Mouse (Mus musculus): Measurements from ENCODE around the gene Asb17. TPM values are rescaled to one million over a fixed set of nuclear protein-coding genes. Genes with fewer than 3 reads are reported as not detected.

Gene Asb17
- total and polyA plus RNA-seq, 2 experiments from 2014 or later: not detected

- Histone ChIP-seq H3K27ac (no peak overlapping the region), H3K9ac (replicated peaks; ENCODE audit: low read length) (no peak overlapping the region), H3K36me3 (ENCODE audit: insufficient read depth, low read length) (no peaks in the 10 kb centered on the region), H3K4me3 (ENCODE audit: low read length) (no peak overlapping the region), H3K4me1 (ENCODE audit: insufficient read depth, low read length) (no peaks in the 10 kb centered on the region), H3K9me3 (ENCODE audit: low read length) (no peaks in the 10 kb centered on the region), H3K27me3 (ENCODE audit: insufficient read depth, low read length) (no peaks in the 10 kb centered on the region), H3K4me2 (ENCODE audit: low read depth, low read length) (no peak overlapping the region)
- ATAC-seq (no peak), DNase-seq (ENCODE audit: low spot score) (no peak)
- no peak for TF ChIP-seq CTCF (IDR thresholded peaks at IDR 0.05; ENCODE audit: low read depth)
- 73% methylated on average over 4 of the region's 4 CpGs for WGBS
Measured at GRCm38 (mm10) chr3:153837593-153837992, 6.4 kb upstream of the Asb17 start.

GRCm38 (mm10) chr3:153844757-153845156 lies 748 bp downstream of the Asb17 start:
- H3K4me1 ChIP-seq (ENCODE audit: insufficient read depth, low read length): no peaks in the 10 kb centered on the region
- no peaks in the 10 kb centered on the region for H3K27me3 ChIP-seq (ENCODE audit: insufficient read depth, low read length)
- H3K27ac ChIP-seq: no peak overlapping the region
- H3K9ac ChIP-seq (replicated peaks; ENCODE audit: low read length): no peak overlapping the region
- no peak overlapping the region for H3K4me2 ChIP-seq (ENCODE audit: low read depth, low read length)
- ATAC-seq (no peak), DNase-seq (ENCODE audit: low spot score) (no peak)
- H3K9me3 ChIP-seq (ENCODE audit: low read length): no peaks in the 10 kb centered on the region
- H3K4me3 ChIP-seq (ENCODE audit: low read length): no peak overlapping the region
- no peak for TF ChIP-seq CTCF (IDR thresholded peaks at IDR 0.05; ENCODE audit: low read depth)
- H3K36me3 ChIP-seq (ENCODE audit: insufficient read depth, low read length): no peaks in the 10 kb centered on the region
- WGBS: 97% methylated on average over 9 of the region's 9 CpGs

GRCm38 (mm10) chr3:153845500-153845899 lies 1.5 kb downstream of the Asb17 start:
- no peak overlapping the region for H3K9ac ChIP-seq (replicated peaks; ENCODE audit: low read length)
- no peak for DNase-seq (ENCODE audit: low spot score)
- H3K27ac ChIP-seq: no peak overlapping the region
- no peak for ATAC-seq
- TF ChIP-seq CTCF (IDR thresholded peaks at IDR 0.05; ENCODE audit: low read depth): no peak
- no peaks in the 10 kb centered on the region for H3K27me3 ChIP-seq (ENCODE audit: insufficient read depth, low read length)
- H3K4me3 ChIP-seq (ENCODE audit: low read length): no peak overlapping the region
- no peaks in the 10 kb centered on the region for H3K9me3 ChIP-seq (ENCODE audit: low read length)
- no peaks in the 10 kb centered on the region for H3K4me1 ChIP-seq (ENCODE audit: insufficient read depth, low read length)
- no peak overlapping the region for H3K4me2 ChIP-seq (ENCODE audit: low read depth, low read length)
- H3K36me3 ChIP-seq (ENCODE audit: insufficient read depth, low read length): no peaks in the 10 kb centered on the region
- 91% methylated on average over 2 of the region's 2 CpGs for WGBS

GRCm38 (mm10) chr3:153846109-153846508 lies 2.1 kb downstream of the Asb17 start:
- H3K27ac ChIP-seq: no peak overlapping the region
- H3K4me1 ChIP-seq (ENCODE audit: insufficient read depth, low read length): no peaks in the 10 kb centered on the region
- H3K4me3 ChIP-seq (ENCODE audit: low read length): no peak overlapping the region
- DNase-seq (ENCODE audit: low spot score) (no peak), ATAC-seq (no peak)
- no peak overlapping the region for H3K4me2 ChIP-seq (ENCODE audit: low read depth, low read length)
- H3K27me3 ChIP-seq (ENCODE audit: insufficient read depth, low read length): no peaks in the 10 kb centered on the region
- H3K9ac ChIP-seq (replicated peaks; ENCODE audit: low read length): no peak overlapping the region
- no peaks in the 10 kb centered on the region for H3K9me3 ChIP-seq (ENCODE audit: low read length)
- TF ChIP-seq CTCF (IDR thresholded peaks at IDR 0.05; ENCODE audit: low read depth): no peak
- H3K36me3 ChIP-seq (ENCODE audit: insufficient read depth, low read length): no peaks in the 10 kb centered on the region
- 90% methylated on average over 4 of the region's 4 CpGs for WGBS

- no peak overlapping the region for H3K9ac ChIP-seq (replicated peaks; ENCODE audit: low read length)
- no peak overlapping the region for H3K4me3 ChIP-seq (ENCODE audit: low read length)
- 82% methylated on average over 7 of the region's 7 CpGs for WGBS
- H3K4me2 ChIP-seq (ENCODE audit: low read depth, low read length): no peak overlapping the region
- no peaks in the 10 kb centered on the region for H3K36me3 ChIP-seq (ENCODE audit: insufficient read depth, low read length)
- H3K27ac ChIP-seq: no peak overlapping the region
- H3K9me3 ChIP-seq (ENCODE audit: low read length): no peaks in the 10 kb centered on the region
- DNase-seq (ENCODE audit: low spot score): no peak
- ATAC-seq: no peak
- no peaks in the 10 kb centered on the region for H3K4me1 ChIP-seq (ENCODE audit: insufficient read depth, low read length)
- no peak for TF ChIP-seq CTCF (IDR thresholded peaks at IDR 0.05; ENCODE audit: low read depth)
- H3K27me3 ChIP-seq (ENCODE audit: insufficient read depth, low read length): no peaks in the 10 kb centered on the region
Measured at GRCm38 (mm10) chr3:153847207-153847733, 3.3 kb downstream of the Asb17 start.

- Histone ChIP-seq H3K36me3 (ENCODE audit: insufficient read depth, low read length) (no peaks in the 10 kb centered on the region), H3K27me3 (ENCODE audit: insufficient read depth, low read length) (no peaks in the 10 kb centered on the region), H3K4me3 (ENCODE audit: low read length) (no peak overlapping the region), H3K4me2 (ENCODE audit: low read depth, low read length) (no peak overlapping the region), H3K9me3 (ENCODE audit: low read length) (no peaks in the 10 kb centered on the region), H3K4me1 (ENCODE audit: insufficient read depth, low read length) (no peaks in the 10 kb centered on the region), H3K9ac (replicated peaks; ENCODE audit: low read length) (no peak overlapping the region), H3K27ac (no peak overlapping the region)
- DNase-seq (ENCODE audit: low spot score) (no peak), ATAC-seq (no peak)
- 7% methylated on average over 5 of the region's 5 CpGs for WGBS
- TF ChIP-seq CTCF (IDR thresholded peaks at IDR 0.05; ENCODE audit: low read depth): no peak
Measured at GRCm38 (mm10) chr3:153849368-153850015, 5.5 kb downstream of the Asb17 start.

GRCm38 (mm10) chr3:153850759-153851158 lies 6.8 kb downstream of the Asb17 start:
- DNase-seq (ENCODE audit: low spot score): no peak
- Histone ChIP-seq H3K9me3 (ENCODE audit: low read length) (no peaks in the 10 kb centered on the region), H3K9ac (replicated peaks; ENCODE audit: low read length) (no peak overlapping the region), H3K36me3 (ENCODE audit: insufficient read depth, low read length) (no peaks in the 10 kb centered on the region), H3K4me2 (ENCODE audit: low read depth, low read length) (no peak overlapping the region), H3K27me3 (ENCODE audit: insufficient read depth, low read length) (no peaks in the 10 kb centered on the region), H3K4me3 (ENCODE audit: low read length) (no peak overlapping the region), H3K4me1 (ENCODE audit: insufficient read depth, low read length) (no peaks in the 10 kb centered on the region), H3K27ac (no peak overlapping the region)
- ATAC-seq: no peak
- TF ChIP-seq CTCF (IDR thresholded peaks at IDR 0.05; ENCODE audit: low read depth): no peak
- WGBS: 83% methylated on average over 7 of the region's 7 CpGs

Data from hindbrain, postnatal 0 days (tissue).